Mouse (Mus musculus) lung, adult 2 months (tissue): ENCODE measurements around the gene Krt84. TPM values are rescaled to one million over a fixed set of nuclear protein-coding genes. Genes with fewer than 3 reads are reported as not detected.

Source experiments
- DNase-seq: peaks from one replicate; pipeline ENCODE4 v3.0.0; 2022
- H3K4me1 ChIP-seq: fragments of 200-500 bp; 2 replicates; pipeline ENCODE4 v1.6.1; 2011; ENCODE audit warnings: low read length; ENCODE audit not compliant: control insufficient read depth, insufficient read depth
- H3K4me3 ChIP-seq: fragments of 200-500 bp; replicated peaks from 2 replicates; pipeline ENCODE3; 2011; ENCODE audit warnings: low read depth, mild to moderate bottlenecking, control low read depth, low read length; ENCODE audit errors: extremely low read depth
- CTCF ChIP-seq: fragments of 200-500 bp; IDR thresholded peaks from 2 replicates; pipeline ENCODE4 v1.5.1; 2011; ENCODE audit warnings: mild to moderate bottlenecking, low read length, control low read depth; ENCODE audit not compliant: insufficient read depth
- POLR2A ChIP-seq: fragments of 200-500 bp; IDR thresholded peaks from 2 replicates; pipeline ENCODE4 v1.6.1; 2011; ENCODE audit warnings: low read depth, mild to moderate bottlenecking, control low read depth, low read length, borderline replicate concordance; ENCODE audit errors: extremely low read depth
- WGBS: fragments of 180-500 bp; shearing (Covaris S2); methylation state at CpG from one replicate; pipeline ENCODE4 v1.1.7; 2018; 5-methylcytosine and 5-hydroxymethylcytosine counted together
- polyA plus RNA-seq: library from polyadenylated mRNA; depleted of rRNA; stranded (reverse); fragments of >200 nt; gene quantifications from 2 replicates; pipeline ENCODE4 v1.2.3, GENCODE M21; 2012; rRNA removed

The Krt84 gene
- 0.13 TPM in 1 of 2 replicates, not detected in the other for polyA plus RNA-seq

DNA sequence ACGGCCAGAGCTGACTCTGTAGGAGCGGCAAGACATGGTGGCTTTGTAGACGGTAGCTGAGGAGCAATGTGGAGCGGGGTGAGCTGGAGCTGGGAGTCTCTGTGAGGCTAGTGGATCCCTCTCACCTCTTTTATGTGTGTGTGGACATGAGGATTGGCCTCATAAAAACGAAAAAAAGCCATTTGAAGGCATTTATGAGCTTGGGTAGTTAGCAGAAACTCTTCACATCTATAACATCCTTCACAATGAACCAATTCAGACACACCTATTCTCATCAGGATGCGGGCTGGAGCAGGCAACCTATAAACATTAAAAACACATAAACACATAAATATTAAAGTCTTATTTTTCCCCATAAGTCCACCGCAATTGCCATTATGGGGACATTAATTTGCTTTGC is at the start of gene Krt84:
Gene Krt84 (minus strand): TSS at position 101 of the 400 bp plus-strand sequence.
- Histone ChIP-seq H3K4me3 (no peak within 1 kb of the TSS), H3K4me1 (no peaks in the 10 kb centered on the region)
- DNase-seq = no peak
- WGBS = 84% methylated on average over 7 of the region's 7 CpGs
- TF ChIP-seq CTCF (no peak), POLR2A (no peak)

- Histone ChIP-seq H3K4me1 (no peaks in the 10 kb centered on the region), H3K4me3 (no peak overlapping the region)
- TF ChIP-seq CTCF (no peak), POLR2A (no peak)
- DNase-seq = no peak
- WGBS = 69% methylated on average over 3 of the region's 3 CpGs
These were observed 49.1 kb upstream of the Krt84 start for GRCm38 (mm10) chr15:101581701-101582100.

DNA sequence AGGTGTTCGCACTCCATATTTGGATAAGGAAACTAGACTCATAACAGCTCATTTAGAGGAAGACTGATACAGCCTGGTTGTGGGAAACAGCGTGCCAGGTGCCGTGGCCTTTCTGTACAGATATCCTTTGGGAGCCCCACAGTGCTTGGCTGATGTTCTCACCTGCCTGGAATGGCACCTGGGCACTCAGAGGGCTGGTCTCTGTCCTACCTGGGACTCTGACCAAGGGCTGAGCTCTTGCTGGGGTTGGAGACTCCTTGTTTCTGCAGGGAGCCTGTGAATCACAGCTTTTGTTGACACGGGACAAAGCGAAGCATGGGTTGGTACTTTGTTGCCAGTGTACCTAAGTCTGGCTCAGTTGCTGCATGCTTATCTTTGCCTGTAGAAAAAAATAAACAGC is 42.9 kb upstream of the Krt84 start:
- TF ChIP-seq CTCF (no peak), POLR2A (no peak)
- Histone ChIP-seq H3K4me3 (no peak overlapping the region), H3K4me1 (no peaks in the 10 kb centered on the region)
- DNase-seq = no peak
- WGBS = 54% methylated on average over 5 of the region's 5 CpGs

DNA sequence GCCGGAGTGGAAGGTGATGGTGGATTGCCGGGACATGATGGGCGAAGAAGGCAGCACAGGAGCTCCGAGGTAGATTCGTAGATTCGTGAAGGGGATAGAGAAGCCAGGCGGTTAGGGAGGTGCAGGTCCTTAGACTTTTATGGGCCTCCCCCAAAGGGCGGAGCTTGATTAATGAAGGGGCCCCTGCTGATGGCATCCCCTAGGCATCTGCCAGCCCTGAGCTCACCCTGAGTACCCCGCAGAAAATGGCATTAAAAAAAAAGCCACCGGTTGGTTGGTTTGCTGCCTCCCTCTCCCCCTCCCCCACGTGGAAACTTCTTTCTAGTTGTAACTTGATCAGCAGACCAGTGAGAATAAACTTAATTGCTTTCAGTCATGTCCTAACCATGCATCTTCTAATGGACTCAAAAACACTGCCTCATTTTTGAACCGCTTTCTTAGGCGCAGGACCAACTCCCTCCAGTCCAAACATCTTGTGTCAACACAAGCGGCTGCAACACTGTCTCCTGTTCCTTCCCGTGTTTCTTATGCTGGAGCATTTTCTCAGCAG is 41.3 kb upstream of the Krt84 start, which contains the start of gene Krt75:
Gene Krt75 (minus strand): TSS at position 109 of the 550 bp plus-strand sequence.
- no peaks in the 10 kb centered on the region for H3K4me1 ChIP-seq
- DNase-seq = no peak
- no peak within 1 kb of the TSS for H3K4me3 ChIP-seq
- WGBS = 58% methylated on average over 15 of the region's 15 CpGs
- TF ChIP-seq POLR2A (no peak), CTCF (no peak)

- TF ChIP-seq POLR2A (no peak), CTCF (peak; percentile 53)
- WGBS = 45% methylated on average over 7 of the region's 7 CpGs
- Histone ChIP-seq H3K4me1 (no peaks in the 10 kb centered on the region), H3K4me3 (no peak overlapping the region)
- peak; percentile 22 for DNase-seq
These were observed 35.2 kb upstream of the Krt84 start for GRCm38 (mm10) chr15:101567780-101568179.

- WGBS = 46% methylated on average over 5 of the region's 5 CpGs
- DNase-seq = no peak
- H3K4me1 ChIP-seq = no peaks in the 10 kb centered on the region
These were observed 30.2 kb upstream of the Krt84 start, which contains the start of gene Krt90 for GRCm38 (mm10) chr15:101562850-101563249. Gene Krt90, minus strand, starts transcription at chr15:101562950.

GRCm38 (mm10) chr15:101558034-101558646 is 25.5 kb upstream of the Krt84 start:
- no peak overlapping the region for H3K4me3 ChIP-seq
- 7% methylated on average over 7 of the region's 7 CpGs for WGBS
- TF ChIP-seq POLR2A (no peak), CTCF (no peak)

More at GRCm38 (mm10) chr15:101562850-101563249, 30.2 kb upstream of the Krt84 start, which contains the start of gene Krt90:
- H3K4me3 ChIP-seq = no peak within 1 kb of the TSS
- TF ChIP-seq POLR2A (no peak), CTCF (no peak)

DNA sequence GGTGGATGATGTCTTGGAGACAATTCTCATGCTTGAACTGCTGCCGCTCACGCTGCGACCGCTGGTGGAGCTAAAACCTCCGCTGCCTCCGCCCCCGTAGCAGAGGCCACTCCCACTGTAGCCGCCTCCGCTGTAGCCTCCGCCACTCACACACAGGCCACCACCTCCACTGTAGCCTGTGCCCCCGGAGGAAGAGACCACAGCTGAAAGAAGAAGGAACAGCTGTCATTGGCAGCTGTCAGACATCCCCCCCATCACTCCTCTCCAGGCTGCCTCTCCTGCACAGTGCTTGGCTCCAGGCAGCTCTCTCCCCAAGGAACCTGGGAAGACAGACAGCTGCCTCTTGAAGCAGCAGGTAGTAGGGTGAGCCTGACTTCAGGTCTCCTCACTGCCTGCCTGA is 20.5 kb upstream of the Krt84 start:
- no peak for TF ChIP-seq CTCF
- DNase-seq = no peak
- WGBS = 0% methylated on average over 11 of the region's 11 CpGs

More at GRCm38 (mm10) chr15:101558034-101558646, 25.5 kb upstream of the Krt84 start:
- H3K4me1 ChIP-seq = no peaks in the 10 kb centered on the region
- no peak for DNase-seq

GRCm38 (mm10) chr15:101552188-101552587 is 19.6 kb upstream of the Krt84 start:
- TF ChIP-seq POLR2A (no peak), CTCF (no peak)
- Histone ChIP-seq H3K4me3 (no peak overlapping the region), H3K4me1 (no peaks in the 10 kb centered on the region)
- 76% methylated on average over 8 of the region's 8 CpGs for WGBS
- DNase-seq = no peak

More for the DNA sequence above, 20.5 kb upstream of the Krt84 start:
- no peaks in the 10 kb centered on the region for H3K4me1 ChIP-seq
- H3K4me3 ChIP-seq = no peak overlapping the region

GRCm38 (mm10) chr15:101550567-101550966 is 17.9 kb upstream of the Krt84 start, which contains the start of gene Krt82:
Gene Krt82, minus strand, starts transcription at chr15:101550667.
- H3K4me3 ChIP-seq = no peak within 1 kb of the TSS
- no peak for DNase-seq
- no peaks in the 10 kb centered on the region for H3K4me1 ChIP-seq
- TF ChIP-seq CTCF (no peak), POLR2A (no peak)
- WGBS = 86% methylated on average over 7 of the region's 7 CpGs
